Mouse (Mus musculus) left cerebral cortex, adult 8-10 months (tissue): ENCODE results near the gene Epn1. TPM values are rescaled to one million over a fixed set of nuclear protein-coding genes. Genes with fewer than 3 reads are reported as not detected.

Source experiments
- DNase-seq, 2 experiments: peaks; one replicate each; pipeline ENCODE4 v3.0.0; 2022; ENCODE audit warnings: low spot score in 2 of 2
- total RNA-seq, 4 experiments: library from RNA; stranded (reverse); gene quantifications; 2 replicates each; pipeline ENCODE4 v1.2.4; 2022

The Epn1 gene
- 100 to 1,000 TPM; 395 to 439 (median 410) TPM for total RNA-seq

DNA sequence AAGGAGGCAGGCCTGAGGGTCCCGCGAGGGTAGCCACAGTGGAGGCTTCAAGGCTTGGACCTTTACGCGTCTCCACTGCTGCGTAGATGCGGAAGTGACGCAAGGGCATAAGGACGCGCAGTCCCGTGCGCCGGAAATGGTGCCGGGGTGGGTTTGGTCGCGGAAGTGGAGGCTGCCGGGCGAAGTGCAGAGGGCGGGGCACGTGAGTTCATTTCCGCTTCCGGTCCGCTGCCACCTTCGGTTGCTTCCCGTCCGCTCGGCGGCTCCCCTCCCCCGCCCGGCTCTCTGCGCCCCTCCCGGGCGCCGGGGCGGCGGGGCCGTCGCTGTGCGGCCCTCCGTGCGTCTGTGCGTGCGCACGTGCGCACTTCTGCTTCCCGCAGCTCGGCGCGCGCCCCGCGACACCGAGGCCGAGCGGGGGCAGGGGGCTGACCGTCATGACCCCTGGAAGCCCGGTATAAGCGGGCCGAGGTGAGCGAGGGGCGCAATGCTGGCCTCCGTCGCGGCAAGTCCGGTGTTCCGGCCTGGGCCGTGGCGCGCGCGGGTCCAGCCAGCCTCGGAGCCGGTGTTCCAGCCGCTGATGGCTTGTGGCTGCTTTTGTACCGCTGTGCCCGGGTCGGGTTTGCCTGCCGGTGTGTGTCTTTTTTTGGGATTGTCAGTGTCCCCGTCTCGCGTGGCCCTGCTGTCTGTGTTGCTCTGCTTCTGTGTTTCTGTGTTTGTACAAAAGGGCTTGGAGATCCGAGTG lies at the start of gene Epn1:
Epn1 (plus strand) TSS at position 226 of the 742 bp plus-strand sequence.
- peak; percentile 91 to 95 for DNase-seq

DNA sequence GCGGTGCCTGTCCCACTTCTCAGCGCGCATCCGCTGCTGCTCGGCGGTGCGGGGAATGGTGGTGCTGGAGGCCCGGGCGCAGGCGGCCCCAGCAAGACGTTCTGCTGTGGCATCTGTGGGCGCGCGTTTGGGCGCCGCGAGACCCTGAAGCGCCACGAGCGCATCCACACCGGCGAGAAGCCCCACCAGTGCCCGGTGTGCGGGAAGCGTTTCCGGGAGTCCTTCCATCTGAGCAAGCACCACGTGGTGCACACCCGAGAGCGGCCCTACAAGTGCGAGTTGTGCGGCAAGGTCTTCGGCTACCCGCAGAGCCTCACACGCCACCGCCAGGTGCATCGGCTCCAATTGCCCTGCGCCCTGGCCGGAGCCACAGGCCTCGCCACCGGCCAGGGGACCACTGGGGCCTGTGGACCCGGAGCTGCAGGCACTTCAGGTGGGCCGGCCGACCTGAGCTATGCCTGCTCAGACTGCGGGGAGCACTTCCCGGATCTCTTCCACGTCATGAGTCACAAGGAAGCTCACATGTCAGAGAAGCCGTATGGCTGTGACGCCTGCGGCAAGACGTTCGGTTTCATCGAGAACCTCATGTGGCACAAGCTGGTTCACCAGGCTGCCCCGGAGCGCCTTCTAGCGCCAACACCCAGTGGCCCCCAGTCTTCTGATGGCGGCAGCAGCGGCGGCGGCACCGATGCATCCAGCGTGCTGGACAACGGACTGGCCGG lies 49.3 kb upstream of the Epn1 start:
- no peak for DNase-seq

GRCm38 (mm10) chr7:5031496-5031895 lies 48.5 kb upstream of the Epn1 start:
- DNase-seq: no peak

DNA sequence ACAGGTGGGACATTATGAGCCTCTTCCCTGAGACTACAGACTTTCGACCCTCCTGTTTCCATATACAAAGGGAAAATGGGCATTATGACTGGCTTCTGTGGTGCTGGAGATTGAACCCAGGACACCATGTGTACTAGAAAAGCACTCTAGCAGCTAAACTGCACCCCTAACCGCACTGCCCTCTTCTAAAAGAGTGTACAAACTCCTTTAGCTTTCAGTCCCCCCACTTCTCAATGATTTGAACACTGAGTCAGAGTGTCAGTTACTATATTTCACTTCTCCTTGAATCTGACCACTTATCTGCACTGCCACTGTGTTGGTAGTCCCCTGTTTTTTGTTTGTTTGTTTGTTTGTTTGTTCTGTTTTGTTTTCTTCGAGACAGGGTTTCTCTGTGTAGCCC lies 46.2 kb upstream of the Epn1 start, which contains the start of gene 4632433K11Rik:
4632433K11Rik (plus strand) TSS at position 301 of the 400 bp plus-strand sequence.
- no peak for DNase-seq

DNA sequence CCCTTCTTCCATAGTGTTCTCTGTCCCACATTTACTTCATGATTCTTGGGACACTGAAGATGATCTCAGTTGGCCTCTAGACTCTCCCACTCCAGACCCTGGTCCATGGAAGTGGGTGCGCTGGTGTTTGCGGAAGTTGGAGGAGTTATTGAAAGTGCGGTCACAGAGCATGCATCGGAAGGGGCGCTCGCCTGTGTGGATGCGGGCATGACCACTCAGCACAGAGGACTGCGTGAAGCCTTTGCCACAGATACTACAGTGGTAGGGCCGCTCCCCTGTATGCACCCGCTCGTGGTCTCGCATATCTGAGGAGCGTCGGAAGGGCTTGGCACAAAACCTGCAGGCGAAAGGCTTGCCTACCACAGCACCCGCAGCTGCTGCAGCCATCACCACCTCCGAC lies 44.4 kb upstream of the Epn1 start:
- DNase-seq: no peak

DNA sequence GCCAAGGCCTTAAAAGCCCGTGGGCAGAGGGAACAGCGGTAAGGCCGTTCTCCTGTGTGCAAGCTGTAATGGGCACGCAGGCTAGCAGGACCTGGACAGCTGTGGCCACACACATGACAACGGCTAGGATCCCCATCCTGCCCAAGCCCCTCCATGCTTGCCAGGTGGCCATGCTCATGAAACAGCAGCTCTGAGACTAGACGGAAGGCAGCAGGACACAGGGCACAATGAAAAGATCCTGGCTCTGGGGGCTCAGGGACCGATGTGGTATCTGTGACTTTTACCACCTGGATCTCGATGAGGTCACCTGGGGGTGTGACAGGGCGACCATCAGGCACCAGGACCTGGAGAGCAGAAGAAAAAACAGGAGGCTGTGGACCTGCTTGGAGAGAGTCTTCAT lies 43.9 kb upstream of the Epn1 start:
- DNase-seq: no peak

DNA sequence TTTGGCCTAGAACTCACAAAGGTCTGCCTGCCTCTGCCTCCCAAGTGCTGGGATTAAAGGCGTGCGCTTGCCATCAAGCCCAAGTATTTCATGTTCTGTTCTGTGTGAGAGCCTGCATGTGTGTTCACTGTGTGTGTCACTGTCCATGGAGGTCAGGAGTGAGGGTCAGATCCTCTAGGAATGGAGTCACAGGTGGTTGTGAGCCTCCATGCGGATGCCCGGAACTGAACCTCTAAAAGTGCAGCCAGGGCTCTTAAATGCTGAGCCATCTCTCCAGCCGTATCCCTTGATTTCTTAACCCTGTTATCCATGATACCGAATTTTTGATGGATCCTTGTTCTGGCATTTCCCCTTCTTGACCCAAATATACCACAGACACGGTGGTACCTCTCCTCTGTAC lies 43.0 kb upstream of the Epn1 start:
- no peak for DNase-seq

DNA sequence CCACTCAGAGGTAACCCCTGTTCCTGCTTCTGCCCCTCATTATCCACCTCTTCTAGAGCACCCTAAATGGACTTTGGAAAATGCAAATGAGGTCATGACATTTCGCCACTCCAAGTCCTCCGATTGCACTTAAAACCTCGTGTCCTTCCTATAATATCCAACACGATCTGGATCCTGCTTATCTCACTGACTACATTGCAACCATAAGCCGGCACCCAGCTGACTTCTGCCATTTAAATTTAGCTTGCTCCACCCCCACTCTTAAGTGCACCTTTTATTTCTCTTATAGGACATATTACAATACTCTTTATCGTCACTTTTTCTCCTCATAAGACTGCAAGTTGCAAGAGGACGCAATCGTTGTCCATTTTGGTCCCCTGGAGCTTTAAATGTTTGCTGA lies 42.6 kb upstream of the Epn1 start:
- DNase-seq: no peak

GRCm38 (mm10) chr7:5038109-5038732 lies 41.8 kb upstream of the Epn1 start, which contains the start of gene Zfp784:
Gene Zfp784, minus strand, starts transcription at chr7:5038446.
- peak; percentile 88 to 95 for DNase-seq

DNA sequence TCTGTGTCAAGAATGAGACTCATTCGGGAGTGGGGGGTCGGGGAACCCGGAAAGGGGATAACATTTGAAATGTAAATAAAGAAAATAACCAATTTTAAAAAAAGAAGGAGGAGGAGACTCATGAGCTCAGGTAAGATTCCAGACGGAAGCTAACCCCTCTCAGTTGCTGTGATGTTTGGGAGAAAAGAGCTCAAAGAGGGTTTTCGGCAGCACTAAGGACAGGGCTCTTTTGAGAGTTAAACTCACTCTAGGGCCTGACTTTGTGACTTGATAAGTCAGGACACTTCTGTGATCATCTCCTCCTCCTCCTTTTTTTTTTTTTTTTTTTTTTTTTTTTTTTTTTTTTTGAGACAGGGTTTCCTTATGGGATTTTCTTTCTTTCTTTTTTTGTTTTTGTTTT lies 41.1 kb upstream of the Epn1 start:
- no peak for DNase-seq

GRCm38 (mm10) chr7:5044981-5045380 lies 35.1 kb upstream of the Epn1 start:
- DNase-seq: no peak

DNA sequence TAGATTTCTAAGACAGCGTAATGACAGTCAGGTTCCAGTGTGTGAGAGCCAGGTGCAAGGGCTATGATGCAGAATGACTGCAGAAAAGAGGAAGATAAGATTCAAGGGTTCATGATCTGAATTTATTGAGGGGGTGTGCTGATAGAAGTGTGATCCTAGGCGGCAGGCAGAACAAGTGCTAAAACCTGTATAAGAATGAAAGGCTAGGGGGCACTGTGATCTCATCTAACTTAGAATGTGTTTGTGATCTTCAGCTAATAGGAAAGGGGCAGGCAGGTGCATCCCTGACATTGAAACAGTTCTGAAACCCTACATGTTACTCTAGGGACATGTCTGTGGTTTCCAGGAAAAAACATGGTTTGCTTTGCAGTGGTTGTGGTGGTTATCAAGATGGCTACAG lies 33.9 kb upstream of the Epn1 start:
- DNase-seq: no peak

DNA sequence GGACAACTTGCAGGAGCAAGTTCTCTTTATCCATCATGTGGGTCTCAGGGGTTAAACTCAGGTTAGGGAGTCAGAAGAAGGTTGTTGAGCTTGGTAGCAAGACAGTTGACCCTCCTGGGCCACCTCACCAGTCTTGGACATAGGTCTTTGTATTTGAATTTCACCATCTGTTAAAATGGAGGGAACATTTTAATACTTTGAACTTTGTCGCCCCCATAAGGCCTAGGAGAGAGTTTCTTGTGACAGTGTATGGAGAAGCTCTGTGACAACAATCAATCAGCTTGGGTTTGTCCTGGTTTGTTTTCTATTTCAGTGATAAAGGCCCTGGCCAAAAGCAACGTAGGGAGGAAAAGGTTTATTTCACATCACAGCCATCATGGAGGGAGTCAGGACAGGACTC lies 32.7 kb upstream of the Epn1 start:
- DNase-seq: no peak

DNA sequence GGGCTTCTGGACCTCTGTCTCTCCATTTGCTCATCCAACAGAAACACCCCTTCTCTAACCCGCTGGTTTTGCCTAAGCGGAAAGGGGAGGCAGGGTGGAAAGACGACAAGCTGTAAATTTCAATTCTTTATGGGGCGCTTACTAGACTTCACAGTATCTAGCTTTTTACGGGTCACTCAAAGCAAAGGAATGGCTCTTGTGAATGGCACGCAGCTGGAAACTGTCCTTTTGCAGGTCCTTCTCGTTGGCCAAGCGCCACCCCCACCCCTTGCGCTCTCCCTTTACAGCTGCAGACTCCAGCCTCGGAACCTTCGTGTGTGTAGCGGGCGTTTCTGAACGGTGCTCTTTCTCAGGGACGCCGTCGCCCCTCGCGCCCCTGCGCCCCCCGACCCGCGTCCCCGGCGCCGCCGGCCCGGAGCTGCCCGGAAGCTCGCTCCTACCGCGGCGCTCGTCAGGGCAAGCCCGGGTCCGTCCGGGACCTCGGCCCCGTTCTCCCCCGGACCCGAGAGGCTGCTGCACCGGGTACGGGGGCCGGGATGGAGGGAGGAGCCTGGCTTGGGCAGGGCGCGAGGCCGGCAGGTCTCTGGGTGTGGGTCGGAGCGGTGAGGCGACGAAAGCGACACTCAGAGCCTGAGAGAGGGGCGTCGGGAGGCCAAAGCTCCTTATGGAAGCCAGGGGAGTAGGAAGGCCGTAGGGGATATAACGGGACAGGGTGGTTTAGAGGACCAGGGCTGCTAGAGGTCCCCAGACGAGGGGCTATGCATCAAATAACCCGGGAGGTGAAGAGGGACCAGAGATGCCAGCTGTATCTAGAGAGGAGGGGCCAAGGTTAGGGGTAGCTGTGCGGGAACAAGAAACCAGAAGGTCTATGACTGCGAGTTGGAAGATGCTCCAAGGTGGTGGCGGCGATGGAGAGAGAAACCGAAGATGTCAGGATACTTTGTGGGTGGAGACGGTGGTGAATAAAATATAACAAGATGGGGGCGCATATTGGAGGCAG lies 28.5 kb upstream of the Epn1 start, which contains the start of gene Zfp580:
Zfp580 (plus strand) TSS at position 346 of the 1,000 bp plus-strand sequence.
- DNase-seq: peak in 1 of 2 experiments; percentile 76

GRCm38 (mm10) chr7:5052438-5052837 lies 27.6 kb upstream of the Epn1 start:
- no peak for DNase-seq

DNA sequence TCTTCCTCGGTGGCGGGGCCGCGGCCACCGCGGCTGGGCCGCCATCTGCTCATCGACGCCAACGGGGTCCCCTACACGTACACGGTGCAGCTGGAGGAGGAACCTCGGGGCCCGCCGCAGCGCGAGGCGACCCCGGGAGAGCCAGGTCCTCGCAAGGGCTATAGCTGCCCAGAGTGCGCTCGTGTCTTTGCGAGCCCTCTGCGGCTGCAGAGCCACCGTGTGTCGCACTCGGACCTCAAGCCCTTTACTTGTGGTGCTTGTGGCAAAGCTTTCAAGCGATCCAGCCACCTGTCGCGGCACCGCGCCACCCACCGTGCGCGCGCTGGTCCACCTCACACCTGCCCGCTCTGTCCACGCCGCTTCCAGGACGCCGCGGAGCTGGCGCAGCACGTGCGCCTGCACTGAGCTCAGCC lies 27.1 kb upstream of the Epn1 start:
- DNase-seq: no peak

GRCm38 (mm10) chr7:5053456-5054179 lies 26.4 kb upstream of the Epn1 start:
- DNase-seq: no peak

GRCm38 (mm10) chr7:5056651-5057263 lies 23.3 kb upstream of the Epn1 start:
- DNase-seq: peak in 1 of 2 experiments; percentile 54

GRCm38 (mm10) chr7:5057381-5057780 lies 22.7 kb upstream of the Epn1 start:
- no peak for DNase-seq

GRCm38 (mm10) chr7:5057804-5058203 lies 22.2 kb upstream of the Epn1 start:
- no peak for DNase-seq
